Mouse (Mus musculus) thymus, postnatal 0 days (tissue): ENCODE measurements around the gene Tnni2. TPM values are rescaled to one million over a fixed set of nuclear protein-coding genes. Genes with fewer than 3 reads are reported as not detected.

Experiments
- DNase-seq: peaks from one replicate; pipeline ENCODE4 v3.0.0-alpha.2; 2015; ENCODE audit warnings: low spot score
- polyA plus RNA-seq: library from polyadenylated mRNA; unstranded; fragments of >200 nt; fragmentation: Nextera tagmentation; extraction: Ambion mirVana; gene quantifications from 2 replicates; pipeline ENCODE4 v1.2.1, GENCODE M21; 2015

The Tnni2 gene
- polyA plus RNA-seq, 1 experiment from 2014 or later, result 14.1 TPM

DNA sequence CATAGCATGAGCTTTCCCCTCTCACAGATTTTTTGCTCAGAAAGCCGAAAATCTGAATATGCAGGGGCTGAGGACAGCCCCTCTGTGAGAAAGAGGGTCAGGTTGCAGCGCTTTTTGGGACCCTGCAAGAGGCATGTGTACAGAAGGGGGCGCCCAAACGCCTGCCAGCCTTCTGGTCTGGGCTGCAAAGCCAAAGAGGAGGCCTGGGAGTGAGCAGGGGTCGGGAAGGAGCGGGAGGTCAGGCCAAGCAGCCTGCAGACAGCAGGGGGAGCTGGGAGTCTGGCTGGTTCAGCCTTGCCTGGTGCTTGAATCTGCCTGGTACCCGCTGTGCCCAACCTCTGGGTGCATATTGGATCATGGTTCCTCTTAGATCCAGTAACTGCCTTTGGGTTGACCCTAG, 13.4 kb upstream of the Tnni2 start:
- peak; percentile 58 for DNase-seq

DNA sequence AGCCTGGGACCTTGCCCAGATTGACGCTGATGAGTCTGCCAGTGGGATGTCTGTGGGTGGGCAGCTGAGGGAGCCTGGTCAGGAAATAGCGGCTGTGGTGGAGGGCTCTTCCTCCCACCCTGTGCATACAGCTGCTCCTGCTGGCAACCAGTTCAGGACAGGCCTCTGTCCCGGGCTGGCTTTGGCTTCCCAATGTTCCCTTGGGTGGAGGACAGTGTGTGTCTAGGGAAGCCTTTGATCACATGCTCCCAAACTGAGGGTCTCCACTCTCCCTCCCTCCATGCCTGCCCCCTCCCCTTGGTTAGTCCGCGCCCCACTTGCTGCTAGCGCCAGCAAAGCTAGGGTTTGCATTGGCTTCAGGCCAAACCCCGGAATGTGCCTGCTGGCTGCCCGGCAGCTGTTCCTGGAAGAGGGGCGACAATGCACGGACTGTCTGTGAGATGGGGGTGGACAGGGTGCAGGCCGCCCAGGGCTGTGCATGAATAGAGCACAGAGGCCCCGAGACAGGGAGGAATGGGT, 11.4 kb upstream of the Tnni2 start:
- DNase-seq, result no peak

DNA sequence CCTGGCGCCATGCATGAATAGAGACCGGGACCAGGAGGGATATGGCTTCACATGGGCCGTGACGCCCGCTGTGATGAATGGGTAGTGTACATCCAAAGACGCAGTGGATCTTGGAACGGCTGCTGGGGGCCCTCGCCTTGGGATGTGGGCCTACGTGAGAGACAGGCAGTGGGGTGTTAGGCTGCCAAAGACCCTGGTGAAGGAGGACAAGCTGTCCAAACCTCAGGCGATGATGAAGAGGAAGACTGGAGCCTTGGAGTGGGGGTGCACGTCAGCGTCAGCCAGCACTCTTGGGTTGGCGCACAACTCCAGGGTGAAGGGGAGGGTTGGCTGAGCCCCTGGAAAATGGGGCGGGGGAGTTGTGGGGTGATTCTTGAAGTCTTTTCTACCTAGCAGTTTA, 10.5 kb upstream of the Tnni2 start:
- no peak for DNase-seq

DNA sequence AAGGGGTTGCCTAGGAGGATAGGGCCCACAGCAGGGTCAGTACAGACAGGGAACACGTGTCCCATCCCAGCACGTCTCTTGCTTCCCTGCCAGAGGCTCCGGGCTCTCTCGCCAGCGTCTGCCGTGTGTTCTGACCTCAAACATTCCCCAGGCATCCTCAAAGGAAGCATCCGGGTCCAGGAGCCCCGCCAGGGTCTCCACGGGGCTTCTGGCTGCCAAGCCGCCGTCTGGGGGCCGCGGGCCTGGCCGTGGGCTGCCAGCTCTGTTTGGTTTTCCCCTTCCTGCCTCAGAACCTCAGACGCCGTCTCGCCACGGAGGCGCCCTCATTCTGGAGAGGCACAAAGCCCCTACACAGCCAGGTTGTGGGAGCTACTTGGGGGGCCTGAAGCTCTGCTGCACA, 8.0 kb upstream of the Tnni2 start:
- DNase-seq, result no peak

DNA sequence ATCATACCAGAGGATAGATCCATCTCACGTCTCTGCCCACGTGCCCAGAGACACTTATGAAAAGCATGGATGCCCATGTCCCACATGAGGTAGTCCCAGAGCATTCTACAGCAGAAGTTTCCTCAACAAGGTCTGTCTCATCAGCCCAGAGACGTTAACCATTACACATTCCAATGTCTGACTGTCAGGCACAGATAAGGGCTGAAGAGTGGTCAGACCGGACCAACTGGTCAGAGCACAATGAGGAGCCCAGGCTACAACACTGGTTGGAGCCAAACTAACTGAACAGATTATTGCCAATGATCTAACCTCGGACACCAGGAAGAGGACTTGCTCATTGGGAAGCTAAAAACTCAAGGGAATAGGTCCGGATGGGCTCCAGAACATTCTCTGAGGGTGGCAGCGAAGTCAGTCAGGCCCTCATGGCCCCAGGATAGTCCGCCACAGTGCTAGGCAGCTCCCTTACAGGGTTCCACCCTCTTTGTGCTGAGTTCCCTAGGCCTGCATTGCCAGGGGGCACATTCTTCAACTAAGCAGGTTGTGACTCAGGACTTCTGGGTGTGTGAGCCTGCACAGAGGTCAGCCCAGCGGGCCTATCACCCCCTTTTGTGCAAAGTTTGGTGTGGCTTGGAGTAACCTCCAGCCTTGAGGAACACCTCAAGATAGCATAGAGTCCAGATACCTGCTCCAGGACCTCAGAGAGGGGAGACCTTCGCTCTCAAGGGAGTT, 7.3 kb upstream of the Tnni2 start, which contains the start of gene Syt8:
Gene Syt8, plus strand, starts transcription at position 714 of the 729 bp plus-strand sequence.
- no peak for DNase-seq

DNA sequence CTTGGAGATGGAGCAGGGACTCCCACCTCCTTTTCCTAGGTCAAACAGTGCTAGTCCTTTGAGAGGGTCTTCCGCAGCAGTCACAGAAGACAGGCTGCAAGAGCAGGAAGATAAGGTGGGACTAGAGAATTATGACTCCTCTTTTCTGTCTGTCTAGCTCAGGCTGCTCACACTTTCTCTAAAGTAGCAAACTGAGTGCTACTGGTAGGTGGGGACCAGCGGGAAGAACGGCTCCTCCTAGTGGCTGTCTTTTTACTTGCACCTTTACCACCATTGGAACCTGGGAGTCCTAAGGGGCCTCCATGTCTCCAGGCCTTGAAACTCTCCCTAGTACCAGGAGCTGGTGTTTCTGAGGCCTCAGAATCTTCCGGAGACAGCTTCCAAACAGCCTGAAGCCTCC, 6.1 kb upstream of the Tnni2 start:
- peak; percentile 84 for DNase-seq

DNA sequence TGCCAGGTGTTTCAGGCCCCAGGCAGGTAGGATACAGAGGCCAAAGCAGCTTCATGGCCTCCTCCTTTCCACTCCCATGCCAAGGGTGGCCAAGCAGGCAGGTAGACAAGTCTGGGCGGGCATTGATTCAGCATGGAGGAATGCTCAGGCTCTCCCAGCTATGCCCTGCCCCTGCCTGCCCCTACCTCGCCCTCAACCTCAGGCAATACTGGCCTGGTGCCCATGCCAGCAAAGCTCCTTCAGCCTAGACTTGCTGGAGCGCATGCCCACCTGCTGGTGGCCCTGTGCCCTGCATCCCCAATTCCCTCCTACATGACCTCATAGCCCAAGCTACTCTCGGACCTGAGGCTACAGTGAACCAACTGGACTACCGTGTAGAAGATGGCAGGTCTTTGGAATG, 4.3 kb upstream of the Tnni2 start:
- no peak for DNase-seq

DNA sequence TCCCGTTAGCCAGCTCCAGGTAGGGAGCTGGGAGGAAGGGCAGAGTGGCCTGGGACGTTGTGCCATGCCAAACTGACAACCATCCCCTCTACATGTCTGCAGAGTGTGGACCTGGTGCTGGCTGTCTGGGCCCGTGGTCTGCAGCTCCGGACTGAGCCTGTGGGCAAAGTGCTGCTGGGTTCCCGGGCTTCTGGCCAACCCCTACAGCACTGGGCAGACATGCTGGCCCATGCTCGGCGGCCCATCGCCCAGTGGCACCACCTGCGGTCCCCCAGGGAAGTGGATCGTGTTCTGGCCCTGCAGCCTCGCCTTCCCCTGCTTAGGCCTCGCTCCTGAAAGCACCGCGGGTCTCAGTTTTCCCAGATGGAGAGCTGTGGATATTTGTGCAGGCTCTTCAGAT, 1.6 kb upstream of the Tnni2 start:
- DNase-seq, result no peak

DNA sequence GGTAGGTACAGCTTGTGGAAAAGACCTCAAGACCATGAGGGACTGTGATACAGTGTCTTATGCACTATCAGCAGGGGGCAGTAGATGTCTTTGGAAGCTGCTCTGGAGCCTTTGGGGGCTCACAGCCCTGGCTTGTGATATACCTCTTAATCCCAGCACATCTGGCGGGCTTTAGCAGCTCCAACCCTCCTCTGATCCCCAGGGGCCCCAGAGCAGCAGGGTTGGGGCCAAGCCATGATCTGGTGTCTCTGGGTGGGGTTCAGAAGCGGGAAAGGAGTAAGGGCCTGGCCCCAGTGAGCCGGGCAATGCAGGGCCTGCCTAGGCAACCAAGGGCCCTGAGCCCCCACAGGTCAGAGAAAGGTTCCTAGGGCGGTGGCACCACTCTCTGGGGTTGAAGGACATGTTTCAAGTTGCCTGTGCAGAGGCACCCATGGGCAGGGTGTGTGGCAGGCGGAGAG, 922 bp upstream of the Tnni2 start:
- DNase-seq, result peak; percentile 88

DNA sequence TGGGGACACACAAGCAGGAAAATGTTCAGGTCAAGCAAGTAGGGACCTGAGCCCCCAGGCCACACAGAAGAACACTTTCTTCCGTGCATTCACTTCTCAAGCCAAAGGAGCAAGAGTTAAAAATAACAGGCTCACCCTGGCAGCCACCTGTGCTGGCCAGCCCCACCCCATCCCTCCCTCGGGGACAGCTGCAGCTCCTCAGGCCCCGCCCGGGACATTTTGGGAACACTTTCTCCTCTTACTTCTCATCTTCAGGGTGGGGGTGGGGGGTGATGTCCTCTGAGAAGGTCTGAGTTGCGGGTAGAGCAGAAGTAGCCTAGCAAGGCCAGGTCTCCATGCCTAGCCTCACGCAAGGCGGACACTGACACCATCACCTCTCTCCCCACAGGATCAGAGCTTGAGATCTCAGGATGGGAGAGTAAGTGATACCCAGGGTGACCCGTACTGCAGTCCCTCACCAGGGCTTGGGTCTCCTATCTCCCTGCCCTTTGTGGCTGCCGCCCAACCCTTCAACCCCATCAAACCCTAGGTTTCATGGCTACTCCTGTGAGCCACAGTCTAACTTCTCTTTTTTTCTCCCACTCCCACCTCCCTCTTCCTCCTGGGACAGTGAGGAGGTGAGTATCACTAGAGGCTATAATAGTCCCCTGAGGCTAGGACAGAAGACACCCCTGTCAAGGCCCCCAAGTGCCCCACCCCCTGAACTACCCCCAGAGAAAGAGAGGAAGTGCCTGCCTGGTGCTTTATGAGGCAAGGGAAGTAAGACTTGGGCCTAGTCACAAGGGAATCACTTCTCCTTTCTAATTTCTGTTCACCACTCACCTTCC, 686 bp downstream of the Tnni2 start:
- DNase-seq, result no peak

DNA sequence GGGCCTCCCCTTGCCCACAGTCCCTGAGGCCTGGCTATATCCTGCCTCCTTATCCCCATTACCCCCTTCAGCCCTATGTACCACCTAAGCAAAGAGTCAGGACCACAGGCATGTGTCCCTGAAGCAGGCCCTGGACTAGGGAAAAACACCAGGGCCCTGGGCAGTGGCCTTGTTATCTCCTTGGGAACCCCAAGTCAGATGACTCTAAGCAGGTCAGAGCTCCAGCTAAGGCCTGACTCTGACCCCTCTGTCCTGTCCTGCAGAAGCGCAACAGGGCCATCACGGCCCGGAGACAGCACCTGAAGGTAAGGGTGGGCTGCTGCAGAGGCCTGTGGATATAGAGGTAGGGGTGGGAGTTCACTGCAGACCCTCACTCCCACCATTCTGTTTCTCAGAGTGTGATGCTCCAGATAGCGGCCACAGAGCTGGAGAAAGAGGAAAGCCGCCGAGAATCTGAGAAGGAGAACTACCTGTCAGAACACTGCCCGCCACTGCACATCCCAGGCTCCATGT, 1.4 kb downstream of the Tnni2 start:
- DNase-seq, result no peak

DNA sequence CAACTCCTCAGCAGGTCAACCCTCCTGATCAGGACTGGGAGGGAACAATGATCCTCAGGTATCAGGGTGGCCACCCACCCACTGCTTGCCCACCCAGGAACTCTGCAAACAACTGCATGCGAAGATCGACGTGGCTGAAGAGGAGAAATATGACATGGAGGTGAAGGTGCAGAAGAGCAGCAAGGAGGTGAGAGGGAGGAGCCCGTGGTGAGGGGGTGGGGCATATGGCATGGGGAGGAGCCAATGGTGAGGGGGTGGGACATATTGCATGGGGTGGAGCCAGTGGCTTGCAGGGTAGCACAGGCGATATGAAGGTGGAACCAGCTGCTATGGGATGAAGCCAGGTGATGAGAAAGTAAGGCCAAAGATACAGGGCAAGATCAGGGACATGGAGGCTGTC, 1.9 kb downstream of the Tnni2 start:
- no peak for DNase-seq

DNA sequence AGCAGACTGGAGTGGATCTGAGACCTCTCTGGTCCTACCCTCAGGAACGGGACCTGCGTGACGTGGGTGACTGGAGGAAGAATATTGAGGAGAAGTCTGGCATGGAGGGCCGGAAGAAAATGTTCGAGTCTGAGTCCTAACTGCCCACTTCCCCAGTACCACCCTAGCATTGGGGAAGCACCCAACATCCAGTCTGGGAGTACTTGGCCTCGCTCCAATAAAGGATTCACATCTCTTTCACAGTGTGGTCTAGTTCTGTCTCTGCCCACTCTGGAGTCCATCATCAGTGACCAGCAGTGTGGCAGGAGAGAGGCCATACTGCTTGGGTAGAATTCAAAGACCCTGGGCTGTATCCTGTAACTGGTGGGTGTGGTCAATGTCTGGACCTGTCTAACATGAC, 2.6 kb downstream of the Tnni2 start:
- no peak for DNase-seq

DNA sequence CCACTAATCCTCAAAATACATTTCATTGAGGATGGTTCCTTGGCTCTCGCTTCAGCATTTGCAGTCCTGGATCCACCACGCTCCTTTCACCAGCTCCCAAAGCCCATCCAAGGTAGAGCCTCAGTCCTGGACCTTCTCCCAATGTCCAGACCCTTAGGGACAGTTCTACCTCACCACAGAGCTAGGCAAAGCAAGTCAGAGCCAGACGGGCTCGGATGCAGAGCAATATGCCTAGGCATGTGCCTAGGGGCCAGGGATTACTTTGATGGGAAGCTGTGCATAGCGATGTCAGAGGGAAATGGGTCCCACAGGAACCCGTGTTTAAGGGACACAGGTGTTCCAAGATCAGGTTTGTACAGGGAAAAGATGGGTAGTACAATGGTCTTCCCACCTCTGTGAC, 3.7 kb downstream of the Tnni2 start:
- DNase-seq, result no peak

DNA sequence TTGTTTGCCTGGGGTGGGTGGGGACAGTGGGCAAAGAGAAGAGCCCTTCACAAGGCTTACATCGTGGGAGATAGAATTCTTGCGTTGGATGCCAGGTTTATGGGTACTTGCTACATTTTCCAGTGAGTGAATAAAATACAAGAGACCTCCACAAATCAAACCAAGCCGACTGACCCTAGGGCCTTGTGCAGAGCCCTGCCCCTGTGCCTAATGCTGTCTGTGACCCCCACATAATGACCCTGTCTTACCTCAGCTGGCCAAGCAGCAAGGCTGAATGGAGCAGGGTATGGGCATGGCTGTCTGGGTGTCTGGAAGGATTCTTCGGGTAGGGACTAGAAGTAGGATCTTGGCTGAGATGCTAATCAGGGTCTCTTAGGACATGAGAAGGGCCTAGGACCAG, 4.7 kb downstream of the Tnni2 start:
- no peak for DNase-seq

DNA sequence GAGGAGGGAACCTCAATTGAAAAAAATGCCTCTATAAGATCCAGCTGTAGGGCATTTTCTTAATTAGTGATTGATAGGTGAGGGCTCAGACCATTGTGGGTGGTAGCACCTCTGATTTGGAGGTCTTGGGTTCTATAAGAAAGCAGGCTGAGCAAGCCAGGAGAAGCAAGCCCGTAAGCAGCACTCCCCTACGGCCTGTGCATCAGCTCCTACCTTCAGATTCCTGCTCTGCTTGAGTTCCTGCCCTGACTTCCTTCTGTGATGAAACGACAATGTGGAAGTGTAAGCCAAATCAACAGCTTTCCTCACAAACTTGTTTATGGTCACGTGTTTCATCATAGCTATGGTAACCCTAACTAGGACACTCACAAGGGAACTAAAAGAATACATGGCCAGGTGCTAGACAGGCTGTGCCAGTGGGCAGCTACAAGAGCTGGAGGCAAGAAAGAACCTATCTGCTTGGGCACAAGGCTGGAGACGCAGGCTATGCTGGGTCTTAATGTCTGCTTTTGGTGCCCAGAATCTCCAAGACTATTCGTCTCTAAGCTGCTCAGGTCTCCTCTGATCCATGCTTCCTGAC, 7.5 kb downstream of the Tnni2 start:
- no peak for DNase-seq

DNA sequence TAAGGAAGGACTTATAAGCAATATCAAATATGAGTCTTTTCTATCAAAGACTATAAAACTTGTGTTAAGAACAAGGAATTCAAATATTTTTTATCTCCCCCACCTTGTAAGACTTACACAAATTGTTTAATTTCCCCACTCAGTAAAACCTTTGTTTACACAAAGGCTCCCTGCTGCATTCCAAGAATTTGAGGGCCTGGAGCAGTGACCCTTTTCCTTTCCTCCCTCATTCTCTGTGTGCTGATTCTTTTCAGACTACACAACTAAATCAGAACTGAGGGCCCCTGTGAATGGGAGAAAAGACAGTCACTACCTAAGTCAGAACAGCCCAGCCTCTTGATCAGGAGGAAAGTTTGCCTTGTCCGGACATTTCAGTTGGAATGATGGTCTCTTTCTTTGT, 13.1 kb downstream of the Tnni2 start:
- no peak for DNase-seq

DNA sequence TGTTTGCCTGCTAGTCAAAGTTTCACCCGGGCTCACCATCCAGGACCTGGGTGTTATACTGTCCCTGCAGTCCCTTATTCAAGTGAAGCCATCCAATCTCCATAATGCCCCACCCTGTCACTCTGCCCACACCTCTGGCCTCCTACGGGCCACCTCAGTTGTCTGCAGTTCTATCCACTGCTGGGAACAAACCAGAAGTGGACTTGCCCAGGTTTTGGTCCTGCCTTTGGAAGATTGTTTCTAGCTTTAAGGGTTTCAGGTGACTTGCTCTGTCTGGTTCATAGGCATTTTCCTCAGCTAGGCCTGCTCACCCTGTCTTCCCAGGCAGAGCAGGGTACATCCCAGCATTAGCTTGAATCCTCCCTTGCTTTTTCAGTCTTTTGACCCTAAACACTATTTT, 13.6 kb downstream of the Tnni2 start:
- DNase-seq, result no peak

DNA sequence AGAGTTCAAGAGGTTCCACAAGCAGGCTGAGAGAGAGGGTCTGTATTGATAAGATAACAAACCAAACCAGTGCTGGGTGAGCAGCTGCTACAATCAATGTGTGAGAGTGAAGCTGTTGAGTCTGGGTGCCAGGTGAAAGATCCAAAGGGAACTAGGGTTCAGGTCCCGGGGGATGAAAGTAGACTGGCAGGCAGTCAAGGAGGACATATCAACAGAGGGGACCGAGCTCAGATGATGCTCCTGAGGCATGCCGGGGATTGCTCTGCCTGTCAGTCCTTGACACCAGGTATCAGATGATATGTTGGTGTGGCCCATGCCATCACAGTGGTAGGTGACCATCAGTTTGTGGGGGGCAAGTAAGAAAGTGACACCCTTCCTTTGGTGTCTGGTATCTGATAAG, 15.2 kb downstream of the Tnni2 start:
- DNase-seq, result no peak

DNA sequence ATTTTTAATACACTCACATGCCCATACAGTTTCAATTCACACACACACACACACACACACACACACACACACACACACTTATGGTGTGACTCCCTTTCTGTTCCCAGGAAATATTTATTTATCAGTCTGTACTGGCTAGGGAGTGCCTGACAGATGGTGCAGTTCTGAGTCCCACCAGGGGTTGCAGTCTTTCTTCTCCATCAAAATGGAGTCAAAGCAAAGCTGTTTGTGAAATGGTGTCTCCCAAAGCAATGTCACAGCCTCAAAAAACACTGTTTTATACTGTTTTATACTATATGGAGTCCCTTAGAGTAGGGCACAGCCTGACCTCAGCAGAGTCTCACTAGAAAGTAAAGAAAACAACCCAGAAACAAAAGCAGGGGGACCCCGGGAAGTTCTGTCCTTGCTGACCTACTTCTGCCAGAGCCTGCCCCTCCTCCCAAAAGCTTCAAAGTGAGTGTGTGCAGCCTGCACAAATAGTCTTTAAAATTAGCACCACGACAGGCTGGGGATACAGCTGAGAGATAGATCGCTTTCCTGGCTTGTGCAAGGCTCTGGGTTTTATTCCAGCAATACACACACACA, 15.7 kb downstream of the Tnni2 start:
- peak; percentile 80 for DNase-seq

DNA sequence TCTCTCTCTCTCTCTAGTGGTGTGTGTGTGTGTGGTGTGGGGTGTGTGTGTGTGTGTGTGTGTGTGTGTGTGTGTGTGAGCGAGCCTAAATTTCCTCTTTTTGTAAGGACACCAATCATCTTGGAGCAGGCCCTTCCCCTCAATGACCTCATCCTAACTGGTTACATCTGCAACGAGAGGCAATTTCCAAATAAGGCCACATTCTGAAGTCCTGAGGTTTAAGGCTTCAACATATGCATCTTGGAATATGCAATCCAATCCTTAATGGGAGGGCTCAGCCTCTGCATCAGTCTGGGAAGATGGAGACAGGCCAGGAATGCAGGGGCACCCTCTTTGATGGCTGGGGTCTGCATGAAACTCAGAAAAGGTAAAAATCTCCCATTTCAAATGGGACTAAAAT, 16.4 kb downstream of the Tnni2 start:
- DNase-seq, result no peak
